Mouse (Mus musculus): ENCODE results near the gene Zfp219.
"Not testable (repeated sequence)": the region's sequence is repeated elsewhere in the genome, so short reads cannot be mapped to it uniquely, and the experiment has no call there.

- TF ChIP-seq POLR2A (IDR thresholded peaks at IDR 0.05; ENCODE audit: borderline replicate concordance, low read depth, low read length); CTCF (IDR thresholded peaks at IDR 0.05; ENCODE audit: low read depth, low read length): not testable (repeated sequence)
Observed at GRCm38 (mm10) chr14:52042359-52042758, 21.8 kb upstream of the Zfp219 start, which contains the start of gene Olfr221.

Data from bone marrow macrophage, adult 2 months (primary cell).